Mouse (Mus musculus) heart, postnatal 0 days (tissue): ENCODE measurements around the gene Ccl11. TPM values are rescaled to one million over a fixed set of nuclear protein-coding genes. Genes with fewer than 3 reads are reported as not detected.

ENCODE experiments used
- ATAC-seq: fragments of 200-750 bp; cut with Nextera tagmentation; 2 replicates; pipeline ENCODE4 v1.8.0; 2017; ENCODE audit warnings: low read depth, moderate number of reproducible peaks, moderate library complexity; ENCODE audit not compliant: insufficient read depth
- DNase-seq: peaks from one replicate; pipeline ENCODE4 v3.0.0-alpha.2; 2016; ENCODE audit warnings: low spot score
- H3K27ac ChIP-seq: fragments of 300-500 bp; sonication (generic); 2 replicates; pipeline ENCODE4 v1.5.1; 2014; ENCODE audit warnings: low read depth, mild to moderate bottlenecking
- H3K27me3 ChIP-seq: fragments of 300-500 bp; sonication (generic); 2 replicates; pipeline ENCODE4 v1.6.1; 2014; ENCODE audit warnings: low read length, mixed read lengths; ENCODE audit not compliant: control insufficient read depth, insufficient read depth
- H3K36me3 ChIP-seq: fragments of 300-500 bp; sonication (generic); replicated peaks from 2 replicates; pipeline ENCODE4 v1.6.1; 2014; ENCODE audit warnings: low read length, mixed read lengths; ENCODE audit not compliant: control insufficient read depth, insufficient read depth
- H3K4me1 ChIP-seq: fragments of 300-500 bp; sonication (generic); 2 replicates; pipeline ENCODE4 v1.6.1; 2014; ENCODE audit warnings: antibody characterized with exemption; ENCODE audit not compliant: control insufficient read depth, insufficient read depth
- H3K4me2 ChIP-seq: fragments of 300-500 bp; sonication (generic); 2 replicates; pipeline ENCODE4 v1.6.1; 2014; ENCODE audit warnings: low read depth, mild to moderate bottlenecking, low read length, moderate library complexity
- H3K4me3 ChIP-seq: fragments of 300-500 bp; sonication (generic); 2 replicates; pipeline ENCODE4 v1.5.1; 2014; ENCODE audit warnings: low read depth, low read length
- H3K9ac ChIP-seq: fragments of 300-500 bp; sonication (generic); replicated peaks from 2 replicates; pipeline ENCODE4 v1.6.1; 2014; ENCODE audit warnings: low read depth, low read length, mixed read lengths
- H3K9me3 ChIP-seq: fragments of 300-500 bp; sonication (generic); replicated peaks from 2 replicates; pipeline ENCODE4 v1.6.1; 2016; ENCODE audit warnings: low read length; ENCODE audit not compliant: control insufficient read depth
- CTCF ChIP-seq: IDR thresholded peaks from 2 replicates; pipeline ENCODE4 v1.5.1; 2016; ENCODE audit warnings: antibody characterized with exemption, control low read depth, low read depth
- EP300 ChIP-seq: IDR thresholded peaks from 2 replicates; pipeline ENCODE4 v1.6.1; 2016; ENCODE audit warnings: antibody characterized with exemption, low read depth
- WGBS: fragments of 180-500 bp; shearing (Covaris S2); extraction: QIAGEN DNeasy Blood & Tissue Kit; methylation state at CpG from one replicate; pipeline ENCODE4 v1.1.7; 2014; 5-methylcytosine and 5-hydroxymethylcytosine counted together
- polyA plus RNA-seq: library from polyadenylated mRNA; unstranded; fragments of >200 nt; fragmentation: Nextera tagmentation; extraction: Ambion mirVana; gene quantifications from 2 replicates; pipeline ENCODE4 v1.2.1, GENCODE M21; 2015
- total RNA-seq: library from RNA; depleted of rRNA; stranded (reverse); fragments of >200 nt; gene quantifications from 2 replicates; pipeline ENCODE4 v1.2.3, GENCODE M21; 2014; ENCODE audit warnings: low replicate concordance

The Ccl11 gene
- total and polyA plus RNA-seq, 2 experiments from 2014 or later, result 0.20 TPM; not detected in 1

GRCm38 (mm10) chr11:82030171-82030570 lies 27.5 kb upstream of the Ccl11 start:
- ATAC-seq (no peak), DNase-seq (no peak)
- H3K27me3 ChIP-seq, result no peaks in the 10 kb centered on the region
- H3K4me2 ChIP-seq, result no peak overlapping the region
- no peak overlapping the region for H3K9ac ChIP-seq
- 68% methylated on average over 2 of the region's 2 CpGs for WGBS
- 0 out of 2 replicates have a peak, but pooled peaks cover 4% of the 10 kb centered on the region for H3K4me1 ChIP-seq
- H3K4me3 ChIP-seq, result no peak overlapping the region
- TF ChIP-seq CTCF, result no peak
- no peak for TF ChIP-seq EP300
- H3K36me3 ChIP-seq, result no peaks in the 10 kb centered on the region
- H3K27ac ChIP-seq, result no peak overlapping the region
- no peaks in the 10 kb centered on the region for H3K9me3 ChIP-seq

GRCm38 (mm10) chr11:82032136-82032535 lies 25.5 kb upstream of the Ccl11 start:
- 0 out of 2 replicates have a peak, but pooled peaks cover 4% of the 10 kb centered on the region for H3K4me1 ChIP-seq
- no peak for TF ChIP-seq CTCF
- TF ChIP-seq EP300, result no peak
- DNase-seq, result no peak

GRCm38 (mm10) chr11:82032678-82033344 lies 24.8 kb upstream of the Ccl11 start:
- DNase-seq (peak; percentile 75), ATAC-seq (peak; percentile 29; the same call in 1 of the 2 replicates)
- 13% methylated on average over 8 of the region's 8 CpGs for WGBS
- Histone ChIP-seq H3K36me3 (no peaks in the 10 kb centered on the region), H3K9me3 (no peaks in the 10 kb centered on the region), H3K27ac (peak overlapping the region; percentile 39), H3K4me1 (0 out of 2 replicates have a peak, but pooled peaks cover 4% of the 10 kb centered on the region), H3K9ac (no peak overlapping the region), H3K4me2 (no peak overlapping the region), H3K4me3 (no peak overlapping the region), H3K27me3 (no peaks in the 10 kb centered on the region)
- TF ChIP-seq EP300 (no peak), CTCF (no peak)

More at GRCm38 (mm10) chr11:82032136-82032535, 25.5 kb upstream of the Ccl11 start:
- H3K27ac ChIP-seq, result peak overlapping the region; percentile 39
- H3K9me3 ChIP-seq, result no peaks in the 10 kb centered on the region
- H3K9ac ChIP-seq, result no peak overlapping the region
- H3K36me3 ChIP-seq, result no peaks in the 10 kb centered on the region
- no peak overlapping the region for H3K4me2 ChIP-seq
- ATAC-seq, result no peak
- H3K27me3 ChIP-seq, result no peaks in the 10 kb centered on the region
- no peak overlapping the region for H3K4me3 ChIP-seq

GRCm38 (mm10) chr11:82034446-82034845 lies 23.2 kb upstream of the Ccl11 start:
- no peak overlapping the region for H3K4me3 ChIP-seq
- no peak overlapping the region for H3K9ac ChIP-seq
- H3K27ac ChIP-seq, result no peak overlapping the region
- DNase-seq, result no peak
- ATAC-seq, result no peak
- no peaks in the 10 kb centered on the region for H3K27me3 ChIP-seq
- H3K4me2 ChIP-seq, result no peak overlapping the region
- WGBS, result 75% methylated on average over 7 of the region's 7 CpGs
- H3K9me3 ChIP-seq, result no peaks in the 10 kb centered on the region
- 0 out of 2 replicates have a peak, but pooled peaks cover 4% of the 10 kb centered on the region for H3K4me1 ChIP-seq
- TF ChIP-seq CTCF, result no peak
- no peak for TF ChIP-seq EP300
- no peaks in the 10 kb centered on the region for H3K36me3 ChIP-seq

GRCm38 (mm10) chr11:82035356-82035755 lies 22.3 kb upstream of the Ccl11 start, which contains the start of gene Ccl2:
Ccl2 (plus strand) TSS chr11:82035571.
- Histone ChIP-seq H3K36me3 (no peaks in the 10 kb centered on the region), H3K9ac (no peak within 1 kb of the TSS), H3K27ac (no peak within 1 kb of the TSS), H3K4me1 (0 out of 2 replicates have a peak, but pooled peaks cover 4% of the 10 kb centered on the region), H3K4me2 (no peak within 1 kb of the TSS), H3K27me3 (no peaks in the 10 kb centered on the region), H3K4me3 (no peak within 1 kb of the TSS), H3K9me3 (no peaks in the 10 kb centered on the region)
- WGBS, result 33% methylated on average over 5 of the region's 5 CpGs
- TF ChIP-seq EP300, result no peak
- TF ChIP-seq CTCF, result no peak
- DNase-seq (peak; percentile 56), ATAC-seq (peak; percentile 76)

GRCm38 (mm10) chr11:82035857-82036256 lies 21.8 kb upstream of the Ccl11 start:
- 0 out of 2 replicates have a peak, but pooled peaks cover 4% of the 10 kb centered on the region for H3K4me1 ChIP-seq
- H3K9me3 ChIP-seq, result no peaks in the 10 kb centered on the region
- no peaks in the 10 kb centered on the region for H3K27me3 ChIP-seq
- ATAC-seq, result no peak
- no peak for DNase-seq
- H3K4me3 ChIP-seq, result no peak overlapping the region
- H3K27ac ChIP-seq, result no peak overlapping the region
- H3K9ac ChIP-seq, result no peak overlapping the region
- 63% methylated on average over 2 of the region's 2 CpGs for WGBS
- TF ChIP-seq EP300 (no peak), CTCF (no peak)
- no peaks in the 10 kb centered on the region for H3K36me3 ChIP-seq
- no peak overlapping the region for H3K4me2 ChIP-seq
